Mouse (Mus musculus) CD4-positive naive resting alpha-beta T cell, adult 57 days (primary cell): ENCODE data around the gene Ncoa4. TPM values are rescaled to one million over a fixed set of nuclear protein-coding genes. Genes with fewer than 3 reads are reported as not detected.

Experiments
- total RNA-seq: library from RNA; stranded (reverse); gene quantifications from one replicate; pipeline ENCODE4 v1.2.4, GENCODE M21; 2023

Ncoa4 gene
- total RNA-seq = 87.1 TPM

GRCm38 (mm10) chr14:32159690-32160246 is at the start of gene Ncoa4:
TSS of gene Ncoa4 (plus strand) at chr14:32159865.

GRCm38 (mm10) chr14:32141723-32142122 is 17.9 kb upstream of the Ncoa4 start, which contains the start of gene Msmb:
TSS of gene Msmb (plus strand) at chr14:32142023.

GRCm38 (mm10) chr14:32201791-32202451 is 42.3 kb downstream of the Ncoa4 start, which contains the start of the genes Timm23 and Parg:
TSS of gene Timm23 (minus strand) at chr14:32201898.
TSS of gene Parg (plus strand) at chr14:32201949.

Other genes starting within 250 kb of the Ncoa4 start
- 0.59 TPM for gene Galnt15, start 130.9 kb upstream of the Ncoa4 start, total RNA-seq
- gene Oxnad1, start 74.5 kb upstream of the Ncoa4 start, total RNA-seq = 21.3 TPM
- gene Dph3, start 74.1 kb upstream of the Ncoa4 start, total RNA-seq = 55.3 TPM
- not detected for gene Msmb, start 17.8 kb upstream of the Ncoa4 start, total RNA-seq
- gene Timm23, start 42.0 kb downstream of the Ncoa4 start, total RNA-seq = 84.2 TPM
- gene Parg, start 42.1 kb downstream of the Ncoa4 start, total RNA-seq = 50.0 TPM
- 0.15 TPM for gene Ogdhl, start 162.2 kb downstream of the Ncoa4 start, total RNA-seq
- not detected for gene 1700024G13Rik, start 228.5 kb downstream of the Ncoa4 start, total RNA-seq